Mouse (Mus musculus) hindlimb bud, embryonic 11.5 days (tissue): Measurements from ENCODE around the gene Aga.
"Not testable (repeated sequence)": the region's sequence is repeated elsewhere in the genome, so short reads cannot be mapped to it uniquely, and the experiment has no call there.

Experiments used
- DNase-seq: peaks from one replicate; pipeline ENCODE4 v3.0.0-alpha.2; 2012; ENCODE audit warnings: low read depth, low spot score; ENCODE audit errors: extremely low spot score

Aga gene

GRCm38 (mm10) chr8:53511551-53512127 is at the start of gene Aga:
Gene Aga, plus strand, starts transcription at chr8:53511727.
- DNase-seq = peak; percentile 78

GRCm38 (mm10) chr8:53489063-53489462 is 22.5 kb upstream of the Aga start:
- no peak for DNase-seq

- no peak for DNase-seq
Measured at GRCm38 (mm10) chr8:53496216-53496615, 15.3 kb upstream of the Aga start.

DNA sequence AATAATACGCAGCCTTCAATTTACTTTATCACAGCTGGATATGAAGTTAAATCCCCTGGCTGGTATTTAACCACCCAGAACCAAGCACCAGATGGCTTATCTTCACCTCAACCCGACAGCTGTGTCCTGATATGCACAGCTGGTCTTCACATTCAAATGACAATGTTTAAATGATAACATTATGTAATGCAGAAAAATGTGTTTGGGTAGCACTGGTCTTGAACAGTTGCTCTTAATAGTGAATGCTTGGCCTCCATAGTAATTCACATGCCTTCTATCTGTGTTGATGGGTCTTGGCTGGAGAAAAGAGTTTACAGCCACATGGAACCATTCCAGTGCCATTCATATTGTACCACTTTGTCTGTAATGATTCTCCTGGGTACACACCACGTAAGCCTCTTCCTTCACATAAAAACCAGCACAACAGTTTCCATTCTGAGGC is 14.6 kb upstream of the Aga start:
- DNase-seq = no peak

DNA sequence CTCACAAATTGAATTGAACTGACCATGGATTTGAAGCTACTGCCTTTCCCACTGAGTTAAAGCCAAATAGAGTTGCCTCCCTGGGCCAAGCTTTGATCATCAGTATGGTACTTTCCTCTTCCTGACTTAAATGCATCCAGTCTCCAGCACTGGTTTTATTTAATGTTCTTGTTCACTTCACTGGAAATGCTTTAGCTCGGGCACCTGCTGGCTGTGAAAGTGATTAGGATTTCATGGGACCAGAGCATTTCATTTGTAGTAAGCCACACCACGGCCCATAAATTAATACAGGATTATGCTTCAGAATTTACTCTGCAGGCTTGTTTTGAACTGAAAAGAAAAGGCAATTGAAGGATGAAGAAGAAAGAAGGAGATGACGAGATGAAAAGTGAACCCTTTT is 26.5 kb downstream of the Aga start:
- DNase-seq = not testable (repeated sequence)

DNA sequence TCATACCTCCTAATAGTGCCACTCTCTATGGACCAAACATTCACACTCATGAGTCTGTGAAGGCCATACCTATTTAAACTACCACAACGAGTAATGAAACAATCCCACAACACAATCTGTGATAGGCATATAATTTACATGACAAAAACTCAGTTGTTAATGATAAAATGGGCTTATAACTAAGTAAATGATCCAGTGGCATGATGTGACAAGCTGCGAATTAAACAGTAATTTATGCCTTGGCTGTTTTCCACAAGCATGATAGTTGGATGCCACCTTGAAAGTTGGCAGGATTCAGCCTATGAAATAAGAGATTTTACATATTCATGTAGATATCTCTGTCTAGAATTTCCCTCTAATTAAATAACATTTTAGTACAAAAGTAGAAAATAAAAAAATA is 28.1 kb downstream of the Aga start:
- DNase-seq = no peak

DNA sequence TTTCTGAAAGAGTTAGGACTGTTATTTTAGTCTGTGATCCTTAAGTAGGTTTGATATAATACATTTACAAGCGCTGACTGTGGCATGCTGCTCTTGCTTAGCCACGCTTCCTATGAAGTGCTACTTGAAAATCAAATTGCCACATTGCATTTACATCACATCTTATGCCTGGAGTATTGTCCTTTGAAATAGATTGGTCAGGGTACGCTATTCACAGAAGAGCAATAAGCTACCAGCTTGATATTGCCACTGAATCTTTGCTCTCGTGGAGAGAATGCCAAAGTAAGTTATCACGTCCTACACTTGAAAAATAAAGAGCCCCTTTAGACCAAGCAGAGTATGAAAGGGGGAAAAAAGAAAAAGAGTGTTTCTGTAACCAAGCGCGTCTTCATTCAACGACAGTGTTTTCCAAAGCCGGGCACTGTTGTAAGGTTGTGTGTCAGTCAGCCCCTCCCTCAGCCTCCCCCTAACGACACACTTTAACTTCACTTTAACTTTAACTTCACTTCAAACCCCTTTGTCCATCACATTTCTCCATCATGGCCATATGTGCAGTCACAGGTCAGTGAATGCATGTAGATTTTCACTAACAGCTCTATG is 51.0 kb downstream of the Aga start:
- DNase-seq = no peak

DNA sequence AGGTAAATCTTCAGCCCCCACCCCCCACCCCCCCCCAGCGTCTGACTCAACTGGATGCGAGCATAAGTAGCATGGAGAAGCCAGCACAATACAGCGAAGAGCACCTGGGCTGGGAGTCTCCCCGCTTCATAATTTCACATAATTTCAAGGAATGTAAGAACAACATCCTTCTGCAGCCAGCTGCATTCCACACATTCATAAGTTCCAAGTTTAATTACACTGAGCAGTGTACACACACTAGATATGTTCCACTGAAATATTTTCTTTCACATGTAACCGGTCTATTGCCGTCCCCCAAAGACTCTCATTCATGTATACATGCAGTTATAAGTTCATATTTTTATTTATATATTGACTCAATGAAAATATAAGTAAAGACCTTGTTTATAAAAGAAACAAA is 54.7 kb downstream of the Aga start:
- DNase-seq = no peak
